11 mouse cellular contexts compared by ENCODE assay signal in genomic region chr15:85357465-85358225, GRCm38 (mm10).
"Had no signal": no experiment of that assay in that cellular context is flagged by ENCODE, and none has a peak within 500 bp of the region (broad histone marks: within the 10 kb centered on the region; RNA-seq: fewer than 3 reads in every experiment).

No protein-coding gene starts in this region.

- H3K9me3 ChIP-seq: intestine, embryonic 15.5 days; limb, embryonic 10.5 days; liver, embryonic 15.5 days; midbrain, embryonic 15.5 days had no signal

- H3K27ac ChIP-seq: intestine, embryonic 15.5 days; left cerebral cortex, adult 2 months; limb, embryonic 10.5 days; liver, embryonic 15.5 days; midbrain, embryonic 15.5 days had no signal

- H3K9ac ChIP-seq: intestine, embryonic 15.5 days; liver, embryonic 15.5 days; midbrain, embryonic 15.5 days had no signal

- H3K4me2 ChIP-seq: intestine, embryonic 15.5 days; liver, embryonic 15.5 days; midbrain, embryonic 11.5 days; midbrain, embryonic 15.5 days had no signal

- ATAC-seq: intestine, embryonic 15.5 days; midbrain, embryonic 15.5 days had no signal

- H3K4me3 ChIP-seq: intestine, embryonic 15.5 days; left cerebral cortex, adult 2 months; limb, embryonic 10.5 days; liver, embryonic 15.5 days; megakaryocyte, embryonic 14.5 days; midbrain, embryonic 15.5 days had no signal

- DNase-seq: kidney, adult 18-20 months; kidney, postnatal 25 days; right cerebral cortex, postnatal 25 days; thymus, postnatal 36 days had no signal

- H3K27me3 ChIP-seq: intestine, embryonic 15.5 days; liver, embryonic 15.5 days; megakaryocyte, embryonic 14.5 days; midbrain, embryonic 15.5 days had no signal
